Mouse (Mus musculus) thymus, adult 18-20 months (tissue): ENCODE measurements around the gene Chic2.

Source experiments
- DNase-seq, 2 experiments: peaks; one replicate each; pipeline ENCODE4 v3.0.0; 2022; ENCODE audit warnings: mixed read lengths in 2 of 2

Gene Chic2

DNA sequence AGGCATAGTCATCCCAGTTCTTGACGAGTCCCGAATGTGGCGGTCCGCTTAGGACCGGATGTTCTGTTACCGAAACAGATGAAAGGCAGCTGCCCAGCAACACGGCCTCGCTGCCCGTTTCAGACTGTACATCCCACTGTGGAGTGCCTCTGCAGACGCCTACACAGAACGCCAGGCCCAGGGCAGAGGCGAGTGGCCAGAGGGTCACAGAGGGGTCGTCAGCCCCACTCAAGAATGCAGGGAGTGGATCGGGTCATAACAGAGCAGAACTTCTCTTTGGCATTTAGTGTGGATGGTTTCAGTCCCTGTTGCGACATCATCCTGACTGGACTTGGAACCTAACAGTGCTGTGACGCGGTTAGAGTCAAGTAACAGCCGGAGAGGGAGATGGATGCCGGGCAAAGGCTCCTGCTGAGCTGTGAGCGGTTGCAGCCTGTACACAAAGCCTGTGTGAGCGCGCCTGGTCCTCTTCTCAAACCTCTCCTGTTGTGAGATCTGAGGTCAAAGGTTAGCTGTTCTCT is 70.5 kb downstream of the Chic2 start:
- no peak for DNase-seq

DNA sequence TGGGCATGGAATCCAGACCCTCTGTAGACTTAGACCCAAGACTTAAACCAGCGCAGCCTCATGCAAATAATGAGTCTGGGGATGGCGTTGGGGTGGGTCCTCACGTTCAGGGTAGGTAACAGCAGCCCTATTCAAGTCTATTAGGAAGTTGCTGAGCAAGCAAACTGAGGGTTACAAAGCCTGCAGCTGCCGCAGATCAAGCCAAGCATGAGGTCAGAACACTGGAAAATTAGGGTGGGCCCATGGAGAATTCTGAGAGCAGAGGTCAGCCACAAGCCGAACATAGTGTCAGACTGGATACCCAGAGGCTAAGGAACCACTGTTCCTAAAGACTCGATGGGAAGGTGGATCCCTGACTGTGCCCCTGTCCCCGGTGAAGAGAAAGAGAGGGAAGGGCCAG is 73.2 kb downstream of the Chic2 start:
- no peak for DNase-seq

DNA sequence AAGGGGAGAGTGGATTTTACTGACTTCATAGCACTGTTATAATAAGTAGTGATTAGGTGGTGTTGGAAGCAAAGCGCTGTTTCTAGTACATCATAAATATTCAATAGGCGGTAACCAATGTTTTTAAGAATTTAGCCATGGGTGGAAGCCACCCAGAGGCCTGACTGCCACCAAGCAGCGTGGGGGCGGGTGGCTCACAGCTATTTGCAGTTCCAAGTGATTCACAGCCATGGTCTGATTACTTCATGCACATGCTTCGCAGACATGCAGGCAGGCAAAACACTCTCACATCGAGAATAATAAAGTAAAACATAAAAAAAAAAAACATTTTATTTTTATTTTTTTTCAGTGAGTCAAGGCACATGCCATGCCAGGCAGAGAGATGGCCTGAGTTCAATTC is 75.2 kb downstream of the Chic2 start:
- DNase-seq = no peak

DNA sequence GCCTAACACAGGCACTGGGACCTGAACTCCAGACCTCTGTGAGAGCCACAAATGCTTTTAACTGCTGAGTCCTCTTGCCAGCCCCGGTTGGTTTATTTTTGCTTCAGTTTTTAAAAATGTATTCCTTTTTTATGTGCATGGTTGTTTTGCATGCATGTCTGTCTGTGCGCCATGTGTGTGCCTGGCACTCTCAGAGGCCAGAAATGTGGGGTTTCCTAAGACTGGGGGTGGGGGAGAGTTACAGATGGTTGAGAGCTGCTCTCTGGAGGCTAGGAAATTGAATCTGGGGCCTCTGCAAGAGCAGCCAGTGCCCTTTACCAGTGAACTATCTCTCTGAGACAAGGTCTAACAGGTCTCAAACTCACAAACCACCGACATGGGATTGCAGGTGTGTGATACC is 76.7 kb downstream of the Chic2 start:
- DNase-seq = no peak

DNA sequence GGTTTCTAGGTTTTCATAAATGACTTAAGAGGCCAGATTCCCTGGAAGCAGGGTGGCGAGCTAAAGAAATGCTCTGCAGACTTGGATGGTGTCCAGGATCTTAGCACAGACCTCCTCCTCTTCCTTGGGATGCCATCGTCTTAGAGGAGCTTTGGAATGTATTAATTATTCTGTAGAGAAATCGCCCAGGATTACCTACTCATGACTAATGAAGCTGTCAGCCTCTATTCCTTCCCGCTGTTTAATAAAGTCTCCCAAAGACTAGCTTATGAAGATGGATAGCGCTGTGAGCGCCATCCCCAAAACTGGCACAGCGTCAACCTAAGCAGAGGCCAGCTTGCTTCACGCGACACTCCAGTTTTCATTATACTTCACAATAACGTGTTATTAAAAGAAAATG is 77.7 kb downstream of the Chic2 start:
- no peak for DNase-seq

DNA sequence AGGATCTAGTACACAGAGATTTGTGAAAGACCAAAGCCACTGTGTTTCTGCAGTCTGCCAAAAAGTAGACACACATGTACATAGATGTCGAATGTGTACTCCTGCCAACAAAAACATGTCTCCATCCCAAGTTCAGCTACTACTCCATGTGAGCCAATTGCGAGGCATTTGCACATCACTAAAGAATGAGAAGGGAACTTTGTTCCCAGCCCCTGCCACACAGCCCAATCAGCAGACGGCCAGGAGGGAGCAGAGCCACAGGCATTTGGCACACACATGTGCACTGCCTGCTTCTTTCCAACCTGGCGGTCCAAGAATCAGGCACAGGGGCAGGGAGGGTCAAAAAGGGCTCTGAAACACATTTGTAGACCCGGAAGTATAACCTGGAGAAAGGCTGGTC is 81.8 kb downstream of the Chic2 start:
- no peak for DNase-seq

DNA sequence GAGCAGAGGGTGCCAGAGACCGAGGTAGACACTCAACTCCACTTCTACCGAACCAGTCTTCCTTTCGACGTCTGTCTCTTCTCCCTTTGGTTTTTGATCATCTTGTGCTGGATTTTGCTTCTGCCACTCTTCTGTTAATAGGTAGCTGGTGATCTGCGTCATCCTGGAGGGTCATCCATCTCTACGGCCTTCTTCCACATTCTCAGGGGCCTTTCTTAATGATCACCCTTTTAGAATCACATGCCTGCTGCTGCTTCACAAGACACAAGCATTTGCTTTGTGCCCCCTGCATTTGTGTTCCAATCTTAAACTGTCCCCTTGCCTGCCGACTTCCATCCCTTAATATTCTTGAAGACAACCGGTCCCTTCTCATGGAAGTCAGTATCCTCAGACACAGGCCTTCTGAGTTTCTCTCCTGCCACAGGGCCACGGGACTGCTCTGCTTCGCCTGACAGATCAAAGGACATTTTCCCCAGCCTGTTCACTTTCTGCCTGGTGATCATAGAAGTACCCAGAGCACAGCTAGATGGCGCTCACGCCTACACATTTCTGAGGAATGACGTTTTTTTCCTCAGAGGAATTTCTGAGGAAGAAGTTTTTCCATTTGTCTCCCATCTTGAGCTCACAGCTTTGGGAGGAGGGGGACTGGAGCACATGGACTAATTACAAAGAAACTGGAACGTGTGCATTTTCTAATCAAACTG is 83.6 kb downstream of the Chic2 start:
- peak in 1 of 2 experiments; percentile 5 for DNase-seq

DNA sequence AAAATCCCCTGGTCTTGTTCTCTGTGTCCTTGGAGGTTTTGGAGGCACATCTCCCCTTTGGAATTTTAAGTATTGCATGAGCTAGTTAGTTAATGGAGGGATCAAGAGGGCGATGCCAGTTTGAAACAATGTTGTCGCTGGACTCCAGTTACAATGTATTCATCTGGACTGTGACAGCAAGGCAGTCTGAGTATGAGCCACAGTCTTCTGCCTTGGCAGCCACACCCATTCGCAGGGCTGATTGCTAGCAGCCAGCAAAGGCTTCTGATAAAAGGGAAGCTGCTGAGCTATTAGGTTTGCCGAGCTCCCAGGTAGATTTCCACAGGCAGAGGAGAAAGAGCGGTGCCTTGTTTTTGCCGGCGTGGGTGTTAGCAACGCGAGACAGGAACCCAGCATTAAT is 84.3 kb downstream of the Chic2 start:
- DNase-seq = no peak

DNA sequence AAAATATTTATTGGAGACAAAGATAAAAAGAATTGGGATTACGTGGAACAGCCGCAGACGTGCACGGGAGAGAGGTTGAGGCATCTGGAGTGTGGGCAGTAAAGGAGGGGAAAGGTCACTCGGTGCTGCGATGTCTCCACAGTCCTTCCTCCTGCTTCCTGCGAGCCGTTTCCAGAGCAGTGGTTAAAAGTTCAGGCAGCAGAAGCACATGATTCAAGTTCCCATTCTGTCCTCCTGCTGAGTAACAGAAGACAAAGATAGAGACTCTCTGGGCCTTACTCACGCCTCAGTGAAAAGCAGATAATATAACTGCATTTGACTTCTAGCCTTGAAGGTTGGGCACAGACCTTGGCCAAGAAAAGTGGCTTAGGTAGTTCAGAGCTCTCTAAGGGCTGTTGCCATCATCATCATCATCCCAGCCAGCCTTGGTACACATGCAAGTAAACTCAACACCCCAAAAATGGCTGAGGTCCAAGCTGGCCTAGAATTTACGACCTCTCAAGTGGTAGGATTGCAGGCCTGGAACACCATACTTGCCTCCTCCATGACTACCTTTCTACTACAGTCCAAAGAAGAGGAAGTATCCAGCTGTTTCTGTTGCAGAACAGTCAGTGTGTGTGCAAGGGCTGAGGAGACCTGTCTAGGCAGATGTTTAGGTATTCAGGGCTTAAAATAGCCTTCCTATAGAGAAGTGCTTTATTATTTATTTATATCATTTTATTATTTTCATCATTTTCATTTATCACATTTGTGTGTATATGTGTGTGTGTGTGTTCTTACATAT is 87.1 kb downstream of the Chic2 start:
- DNase-seq = no peak

DNA sequence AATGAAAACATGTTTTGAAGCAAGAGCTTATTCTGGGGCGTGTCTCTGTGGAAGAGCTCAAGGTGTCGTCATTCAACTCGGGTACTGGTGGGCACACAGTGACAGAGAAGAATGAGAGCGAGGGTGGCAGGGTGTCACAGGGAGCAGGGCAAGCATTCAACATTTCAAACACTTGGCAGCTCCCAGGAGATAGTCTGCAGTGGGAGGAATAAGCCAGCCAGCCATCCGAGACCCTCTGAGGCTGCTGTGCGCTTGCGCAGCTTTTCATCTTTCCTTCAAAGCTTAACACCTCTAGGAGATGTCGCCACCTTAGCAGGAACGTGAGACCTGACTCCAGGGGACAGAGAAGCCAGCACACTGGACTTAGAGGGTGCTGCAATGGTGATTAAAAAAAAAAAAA is 88.2 kb downstream of the Chic2 start:
- no peak for DNase-seq

DNA sequence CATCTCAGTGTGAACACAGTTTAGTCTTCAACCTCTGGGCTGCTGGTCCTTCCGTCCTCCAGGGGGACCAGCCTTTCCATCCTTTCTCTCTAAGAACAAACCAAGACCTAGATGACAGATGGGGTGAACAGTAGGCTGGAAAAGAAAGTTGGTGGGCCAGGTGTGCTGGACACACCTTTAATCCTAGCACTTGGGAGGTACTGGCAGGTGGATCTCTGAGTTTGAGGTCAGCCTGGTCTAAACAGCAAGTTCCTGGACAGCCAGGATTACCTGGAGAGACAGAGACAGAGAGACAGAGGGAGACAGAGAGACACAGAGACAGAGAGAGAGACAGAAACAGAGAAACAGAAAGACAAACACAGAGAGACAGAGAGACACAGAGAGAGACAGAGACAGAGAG is 89.0 kb downstream of the Chic2 start:
- DNase-seq = no peak

DNA sequence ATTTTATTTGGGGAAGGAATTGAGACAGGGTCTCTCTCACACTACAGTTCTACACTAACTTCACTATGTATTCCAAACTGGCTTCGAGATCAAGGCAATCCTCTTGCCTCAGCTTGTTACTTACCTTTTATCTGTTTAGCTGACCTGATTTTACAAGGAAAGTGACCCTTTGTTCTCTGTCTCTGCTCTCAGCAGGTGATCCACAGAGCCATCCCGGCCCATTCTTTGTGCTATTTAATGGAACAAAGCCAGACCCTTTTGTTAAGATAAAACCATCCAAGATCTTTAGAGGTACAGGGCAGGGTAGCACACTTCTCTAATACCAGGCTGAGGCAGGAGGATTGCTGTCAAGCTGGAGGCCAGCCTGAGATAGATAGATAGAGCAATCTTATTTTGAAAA is 91.6 kb downstream of the Chic2 start:
- DNase-seq = no peak

DNA sequence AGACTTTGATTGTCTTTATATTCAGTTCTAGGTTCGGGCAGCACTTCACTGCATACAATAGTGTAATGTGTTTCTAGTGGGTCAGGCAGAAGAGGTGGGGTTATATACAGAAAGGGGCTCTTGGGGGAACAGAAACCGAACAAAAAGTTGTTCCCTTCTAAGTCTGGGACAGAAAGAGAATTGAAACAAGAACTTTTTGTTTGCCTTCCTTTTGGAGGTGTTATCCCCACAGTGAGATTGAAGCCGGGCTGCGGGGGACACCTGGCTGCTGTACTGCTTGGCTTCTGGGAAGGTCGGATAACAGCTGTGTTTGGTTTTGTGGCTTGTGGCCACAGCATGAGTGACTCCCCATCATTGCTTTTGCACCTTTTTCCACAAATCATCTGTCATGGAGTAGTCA is 93.2 kb downstream of the Chic2 start:
- no peak for DNase-seq

DNA sequence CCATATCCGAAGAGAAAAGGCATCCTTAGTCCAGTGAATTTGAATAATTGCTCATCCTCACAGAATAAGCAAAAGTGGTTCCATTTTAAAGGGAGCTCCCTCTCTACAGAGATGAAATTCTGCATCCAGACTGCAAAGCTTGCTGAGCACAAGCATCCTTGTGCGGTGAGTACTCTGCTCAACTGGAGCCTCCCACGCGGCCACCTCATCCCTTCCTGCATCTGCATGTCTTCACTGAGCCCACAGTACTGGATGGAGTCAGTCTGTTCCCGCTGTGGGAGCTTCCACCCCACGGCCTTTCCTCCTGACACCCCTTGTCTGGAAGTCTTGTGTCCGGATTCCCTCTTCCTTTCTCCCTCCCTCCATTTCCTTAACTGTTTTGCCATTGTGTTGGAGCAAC is 95.3 kb downstream of the Chic2 start:
- DNase-seq = no peak

DNA sequence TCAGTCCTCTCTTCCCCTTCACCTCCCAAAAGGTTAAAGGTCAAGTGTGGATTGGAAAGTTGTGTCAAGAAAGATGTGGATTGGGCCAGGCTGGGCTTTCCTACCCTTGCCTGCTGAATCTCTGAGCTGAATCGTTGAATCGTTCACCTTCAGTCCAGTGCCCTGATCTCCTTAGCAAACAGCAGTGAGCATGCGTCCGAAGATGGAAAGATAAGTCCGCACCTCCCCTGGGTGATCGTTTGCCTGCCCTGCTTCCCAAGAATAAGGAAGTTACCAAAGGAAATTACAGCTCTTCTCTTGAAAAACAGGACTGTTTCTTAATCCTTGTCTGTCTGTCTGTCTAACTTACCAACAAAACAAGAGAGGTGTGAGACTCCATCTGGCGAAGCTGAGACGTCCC is 96.1 kb downstream of the Chic2 start:
- no peak for DNase-seq
